Mouse (Mus musculus): ENCODE measurements around the gene Lingo4.

DNA sequence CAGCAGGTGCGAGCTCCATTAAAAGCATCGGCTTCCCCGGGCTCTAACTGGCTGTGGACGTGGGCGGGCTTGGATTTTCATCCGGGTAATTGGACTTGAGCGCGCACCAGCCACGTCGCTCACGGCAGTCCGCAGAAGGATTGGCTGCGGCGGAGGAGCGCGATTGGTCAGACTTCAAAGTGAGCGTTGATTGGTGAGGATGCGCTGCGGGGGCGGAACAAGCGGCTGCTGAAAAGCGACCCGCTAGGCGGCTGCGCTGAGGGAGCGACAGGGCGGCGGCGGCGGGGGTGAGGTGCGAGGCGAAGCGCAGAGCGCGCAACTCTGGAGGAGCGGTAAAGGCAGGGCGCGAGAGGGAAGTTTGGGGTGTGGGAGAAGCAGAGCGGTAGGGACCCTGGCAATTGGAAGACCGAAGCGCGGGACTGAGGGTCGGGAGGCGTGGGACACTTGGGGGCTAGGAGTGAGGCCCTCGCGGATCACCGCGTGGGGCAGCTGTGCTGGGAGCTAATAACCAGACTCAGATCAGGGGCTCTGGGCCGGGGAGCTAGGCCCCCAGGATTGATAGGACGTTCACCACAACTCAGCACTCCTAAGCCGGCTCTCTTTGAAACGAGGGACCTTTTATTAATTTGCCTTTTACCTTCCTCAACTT is 14.8 kb downstream of the Lingo4 start, which contains the start of gene Tdrkh:
- TF ChIP-seq CTCF (IDR thresholded peaks at IDR 0.05 in 2 of 3, conservative IDR thresholded peaks at IDR 0.05 in 1 of 3; ENCODE audit: control insufficient read depth in 1 of 3, insufficient read depth in 1 of 3, low read depth in 2 of 3, low read length in 3 of 3, poor library complexity in 1 of 3, severe bottlenecking in 1 of 3) (no peak), POLR2A (IDR thresholded peaks at IDR 0.05; ENCODE audit: control insufficient read depth in 1 of 2, insufficient read depth in 1 of 2, low read depth in 1 of 2, low read length in 2 of 2, poor library complexity in 1 of 2) (no peak), JUND (IDR thresholded peaks at IDR 0.05; ENCODE audit: low read depth, low read length) (no peak), EP300 (IDR thresholded peaks at IDR 0.05; ENCODE audit: low read depth in 1 of 2, low read length in 2 of 2) (no peak), MYC (IDR thresholded peaks at IDR 0.05; ENCODE audit: low read depth, low read length) (no peak), ELF1 (IDR thresholded peaks at IDR 0.05; ENCODE audit: low read depth, low read length) (no peak), TCF12 (IDR thresholded peaks at IDR 0.05; ENCODE audit: low read depth, low read length) (no peak), E2F4 (IDR thresholded peaks at IDR 0.05; ENCODE audit: borderline replicate concordance, low read depth, low read length) (no peak), NELFE (IDR thresholded peaks at IDR 0.05; ENCODE audit: low read depth, low read length) (no peak)
